Mouse (Mus musculus) erythroblast, embryonic 14.5 days (primary cell): ENCODE results near the gene Ak8. TPM values are rescaled to one million over a fixed set of nuclear protein-coding genes. Genes with fewer than 3 reads are reported as not detected.

ENCODE experiments used
- H3K27me3 ChIP-seq: 2 replicates; pipeline ENCODE4 v1.6.1; 2012; ENCODE audit warnings: inconsistent platforms; ENCODE audit not compliant: control insufficient read depth
- H3K36me3 ChIP-seq: 2 replicates; pipeline ENCODE4 v1.6.1; 2012; ENCODE audit warnings: mild to moderate bottlenecking, inconsistent platforms; ENCODE audit not compliant: control insufficient read depth
- H3K4me1 ChIP-seq: 2 replicates; pipeline ENCODE4 v1.6.1; 2012; ENCODE audit warnings: inconsistent platforms; ENCODE audit not compliant: control insufficient read depth
- H3K4me3 ChIP-seq: replicated peaks from 2 replicates; pipeline ENCODE3; 2012; ENCODE audit warnings: moderate library complexity, mild to moderate bottlenecking, inconsistent platforms
- H3K9me3 ChIP-seq: 2 replicates; pipeline ENCODE4 v1.6.1; 2012; ENCODE audit warnings: low read length, inconsistent platforms, mixed read lengths; ENCODE audit not compliant: control insufficient read depth
- GATA1 ChIP-seq: IDR thresholded peaks from 2 replicates; pipeline ENCODE4 v1.6.1; 2012; ENCODE audit warnings: low read length, inconsistent platforms, mixed read lengths
- TAL1 ChIP-seq: IDR thresholded peaks from 3 replicates; pipeline ENCODE4 v1.6.1; 2012; ENCODE audit warnings: low read length, inconsistent platforms, mixed read lengths
- polyA plus RNA-seq: library from polyadenylated mRNA; stranded (reverse); fragments of >175 nt; gene quantifications from 2 replicates; pipeline ENCODE4 v1.2.3, GENCODE M21; 2012

Gene Ak8
- polyA plus RNA-seq, 1 experiment = not detected

- peaks cover 3% of the 10 kb centered on the region; the same call in 1 of the 2 replicates for H3K27me3 ChIP-seq
- H3K4me3 ChIP-seq = no peak overlapping the region
- H3K36me3 ChIP-seq = no peaks in the 10 kb centered on the region
- no peaks in the 10 kb centered on the region for H3K9me3 ChIP-seq
- TF ChIP-seq TAL1 = no peak
- no peak for TF ChIP-seq GATA1
- no peaks in the 10 kb centered on the region for H3K4me1 ChIP-seq
These were observed 76.8 kb downstream of the Ak8 start for GRCm38 (mm10) chr2:28776728-28777127.

GRCm38 (mm10) chr2:28780001-28780782 lies 80.2 kb downstream of the Ak8 start:
- no peaks in the 10 kb centered on the region for H3K4me1 ChIP-seq
- H3K36me3 ChIP-seq = no peaks in the 10 kb centered on the region
- no peaks in the 10 kb centered on the region for H3K27me3 ChIP-seq
- H3K4me3 ChIP-seq = no peak overlapping the region
- TF ChIP-seq GATA1 (no peak), TAL1 (no peak)
- H3K9me3 ChIP-seq = no peaks in the 10 kb centered on the region

GRCm38 (mm10) chr2:28781310-28781709 lies 81.3 kb downstream of the Ak8 start:
- H3K4me1 ChIP-seq = no peaks in the 10 kb centered on the region
- TF ChIP-seq TAL1 = no peak
- no peak for TF ChIP-seq GATA1
- H3K4me3 ChIP-seq = no peak overlapping the region
- no peaks in the 10 kb centered on the region for H3K27me3 ChIP-seq
- no peaks in the 10 kb centered on the region for H3K36me3 ChIP-seq
- no peaks in the 10 kb centered on the region for H3K9me3 ChIP-seq

- Histone ChIP-seq H3K4me1 (no peaks in the 10 kb centered on the region), H3K36me3 (no peaks in the 10 kb centered on the region), H3K9me3 (no peaks in the 10 kb centered on the region), H3K27me3 (no peaks in the 10 kb centered on the region), H3K4me3 (no peak overlapping the region)
- no peak for TF ChIP-seq TAL1
- TF ChIP-seq GATA1 = no peak
These were observed 86.5 kb downstream of the Ak8 start for GRCm38 (mm10) chr2:28786355-28787066.

- TF ChIP-seq TAL1 (no peak), GATA1 (no peak)
- Histone ChIP-seq H3K36me3 (no peaks in the 10 kb centered on the region), H3K4me1 (no peaks in the 10 kb centered on the region), H3K9me3 (no peaks in the 10 kb centered on the region), H3K27me3 (no peaks in the 10 kb centered on the region), H3K4me3 (no peak overlapping the region)
These were observed 87.2 kb downstream of the Ak8 start for GRCm38 (mm10) chr2:28787067-28787619.

GRCm38 (mm10) chr2:28792931-28793610 lies 93.1 kb downstream of the Ak8 start:
- no peaks in the 10 kb centered on the region for H3K9me3 ChIP-seq
- H3K27me3 ChIP-seq = no peaks in the 10 kb centered on the region
- H3K4me1 ChIP-seq = no peaks in the 10 kb centered on the region
- TF ChIP-seq GATA1 = no peak
- no peak for TF ChIP-seq TAL1
- H3K36me3 ChIP-seq = no peaks in the 10 kb centered on the region
- H3K4me3 ChIP-seq = no peak overlapping the region

GRCm38 (mm10) chr2:28794623-28795022 lies 94.7 kb downstream of the Ak8 start:
- H3K4me1 ChIP-seq = no peaks in the 10 kb centered on the region
- H3K27me3 ChIP-seq = no peaks in the 10 kb centered on the region
- no peak overlapping the region for H3K4me3 ChIP-seq
- no peaks in the 10 kb centered on the region for H3K9me3 ChIP-seq
- H3K36me3 ChIP-seq = no peaks in the 10 kb centered on the region
- no peak for TF ChIP-seq GATA1
- TF ChIP-seq TAL1 = no peak

- no peak overlapping the region for H3K4me3 ChIP-seq
- no peaks in the 10 kb centered on the region for H3K4me1 ChIP-seq
- H3K27me3 ChIP-seq = no peaks in the 10 kb centered on the region
- H3K9me3 ChIP-seq = no peaks in the 10 kb centered on the region
- no peak for TF ChIP-seq GATA1
- TF ChIP-seq TAL1 = no peak
- no peaks in the 10 kb centered on the region for H3K36me3 ChIP-seq
These were observed 96.3 kb downstream of the Ak8 start for GRCm38 (mm10) chr2:28796298-28796697.
